8 mouse cellular contexts compared by ENCODE assay signal in the genomic region with DNA sequence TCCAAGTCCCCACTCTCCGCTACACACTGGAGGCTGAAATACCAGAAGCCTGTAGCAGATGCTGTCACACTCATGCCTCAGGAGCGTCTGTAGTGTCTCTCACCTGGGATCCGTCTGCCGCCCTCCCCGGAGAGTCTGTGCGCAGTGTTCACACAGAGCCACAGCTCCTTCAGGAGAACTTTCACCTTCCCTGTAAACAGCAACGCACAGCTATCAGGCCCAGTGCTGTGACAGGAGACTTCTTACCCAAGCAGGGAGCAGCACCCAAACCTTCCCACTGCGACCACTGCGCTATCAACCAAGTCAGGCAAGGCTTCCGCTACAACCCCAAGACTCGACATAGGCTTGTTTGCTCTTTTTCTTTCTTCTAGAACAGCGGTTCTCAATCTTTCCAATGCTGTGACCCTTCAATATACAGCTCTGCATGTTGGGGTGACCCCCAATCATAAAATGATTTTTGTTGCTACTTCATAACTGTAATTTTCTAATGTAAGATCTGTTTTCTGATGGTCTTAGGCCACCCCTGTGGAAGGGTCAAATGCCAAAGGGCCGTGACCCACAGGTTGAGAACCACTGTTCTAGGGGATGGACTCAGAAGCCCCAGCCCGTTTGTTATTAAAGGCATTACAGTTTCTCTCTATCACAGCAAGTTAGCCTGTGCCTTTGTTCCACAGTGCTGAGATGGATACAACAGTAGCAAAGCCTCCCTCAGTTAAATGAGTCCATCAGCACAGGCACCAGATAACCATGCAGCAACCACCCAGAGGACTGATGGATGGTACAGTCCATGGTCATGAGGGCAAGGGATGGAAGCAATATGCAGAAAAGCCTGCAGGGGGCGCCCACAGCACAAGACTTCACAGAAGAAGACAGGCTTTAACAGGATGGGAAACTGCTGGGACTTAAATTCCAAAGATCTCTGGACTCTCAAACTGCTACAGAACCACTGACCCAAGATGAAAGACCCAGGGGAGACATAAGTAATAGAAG. TPM values are rescaled to one million over a fixed set of nuclear protein-coding genes. Genes with fewer than 3 reads are reported as not detected.
DNase-seq lines count a peak whose midpoint lies in the region; ATAC-seq and TF ChIP-seq lines count a peak whose summit lies in the region.

No protein-coding gene starts in this region.

- DNase-seq in liver, adult 2 months (ENCODE audit: extremely low read depth, low read depth, low spot score): peak; percentile 37
- DNase-seq in cerebellum, adult 11 months: peak; percentile 52
- DNase-seq in layer of hippocampus, adult 9-10 months (ENCODE audit: low spot score): peak; percentile 50
- peak; percentile 59 to 65 for DNase-seq in right cerebral cortex, postnatal 36 days (ENCODE audit: low spot score in 2 of 2)

- WGBS in liver, adult 2 months: 88% methylated on average over 15 of the region's 15 CpGs
- 82% methylated on average over 15 of the region's 15 CpGs for WGBS in liver, embryonic 12.5 days (ENCODE audit: insufficient replicate concordance)
- WGBS in forebrain, embryonic 15.5 days: 86% methylated on average over 15 of the region's 15 CpGs
- WGBS in hindbrain, embryonic 12.5 days: 86% methylated on average over 15 of the region's 15 CpGs

- H3K36me3 ChIP-seq in liver, adult 2 months (ENCODE audit: control insufficient read depth, insufficient read depth, low read length): peaks cover 42% of the 10 kb centered on the region
- H3K36me3 ChIP-seq in liver, embryonic 12.5 days: peaks cover 93% of the 10 kb centered on the region
- H3K36me3 ChIP-seq in forebrain, embryonic 15.5 days: peaks cover 81% of the 10 kb centered on the region
- peaks cover 85% of the 10 kb centered on the region for H3K36me3 ChIP-seq in hindbrain, embryonic 12.5 days

- H3K9ac ChIP-seq in liver, adult 2 months (ENCODE audit: low read depth, low read length): no peak overlapping the region
- H3K9ac ChIP-seq in liver, embryonic 12.5 days: no peak overlapping the region
- H3K9ac ChIP-seq in forebrain, embryonic 15.5 days (replicated peaks): no peak overlapping the region
- H3K9ac ChIP-seq in hindbrain, embryonic 12.5 days: no peak overlapping the region

- H3K27me3 ChIP-seq in liver, adult 2 months (ENCODE audit: control insufficient read depth, insufficient read depth, low read length): no peaks in the 10 kb centered on the region
- no peaks in the 10 kb centered on the region for H3K27me3 ChIP-seq in liver, embryonic 12.5 days (replicated peaks)
- H3K27me3 ChIP-seq in forebrain, embryonic 15.5 days: no peaks in the 10 kb centered on the region
- no peaks in the 10 kb centered on the region for H3K27me3 ChIP-seq in hindbrain, embryonic 12.5 days

- H3K9me3 ChIP-seq in liver, embryonic 12.5 days (replicated peaks): no peaks in the 10 kb centered on the region
- H3K9me3 ChIP-seq in forebrain, embryonic 15.5 days: no peaks in the 10 kb centered on the region
- no peaks in the 10 kb centered on the region for H3K9me3 ChIP-seq in hindbrain, embryonic 12.5 days (replicated peaks)

- TF ChIP-seq POLR2A in liver, adult 2 months (IDR thresholded peaks at IDR 0.05; ENCODE audit: extremely low read depth, insufficient read depth, low read length): no peak

- peak; percentile 72 for TF ChIP-seq CTCF in liver, adult 2 months (IDR thresholded peaks at IDR 0.05; ENCODE audit: low read depth, low read length)

- H3K4me3 ChIP-seq in liver, adult 2 months (ENCODE audit: insufficient read depth, low read depth, low read length): no peak overlapping the region
- H3K4me3 ChIP-seq in liver, embryonic 12.5 days: no peak overlapping the region
- no peak overlapping the region for H3K4me3 ChIP-seq in forebrain, embryonic 15.5 days
- H3K4me3 ChIP-seq in hindbrain, embryonic 12.5 days: no peak overlapping the region

- H3K4me1 ChIP-seq in liver, adult 2 months (ENCODE audit: control insufficient read depth, insufficient read depth, low read length): no peaks in the 10 kb centered on the region
- no peaks in the 10 kb centered on the region for H3K4me1 ChIP-seq in liver, embryonic 12.5 days
- H3K4me1 ChIP-seq in forebrain, embryonic 15.5 days: no peaks in the 10 kb centered on the region
- H3K4me1 ChIP-seq in hindbrain, embryonic 12.5 days: no peaks in the 10 kb centered on the region

- H3K4me2 ChIP-seq in liver, embryonic 12.5 days: no peak overlapping the region
- H3K4me2 ChIP-seq in forebrain, embryonic 15.5 days (replicated peaks): no peak overlapping the region
- no peak overlapping the region for H3K4me2 ChIP-seq in hindbrain, embryonic 12.5 days (replicated peaks)

- H3K79me2 ChIP-seq in liver, adult 2 months (ENCODE audit: control insufficient read depth, insufficient read depth, low read length): no peaks in the 10 kb centered on the region

- no peak; the same call in 1 of the 2 replicates for ATAC-seq in liver, embryonic 12.5 days
- peak; percentile 24; the same call in 1 of the 2 replicates for ATAC-seq in forebrain, embryonic 15.5 days (replicated peaks)
- peak; percentile 56; the same call in 1 of the 2 replicates for ATAC-seq in hindbrain, embryonic 12.5 days (ENCODE audit: low FRiP score)
- ATAC-seq in megakaryocyte, adult 5-6 weeks (ENCODE audit: poor library complexity, severe bottlenecking): peak; percentile 82

- H3K27ac ChIP-seq in liver, adult 2 months (replicated peaks; ENCODE audit: insufficient read depth, low read depth, low read length): no peak overlapping the region
- no peak overlapping the region for H3K27ac ChIP-seq in liver, embryonic 12.5 days
- H3K27ac ChIP-seq in forebrain, embryonic 15.5 days (replicated peaks): no peak overlapping the region
- no peak overlapping the region for H3K27ac ChIP-seq in hindbrain, embryonic 12.5 days

RNA-seq across cellular contexts. Expression of gene Ice1, which starts 26.7 kb away (rescaled TPM):
- total RNA-seq in liver, adult 2 months (2014; rRNA removed): 12.2 and 14.5 TPM in 2 replicates
- polyA plus RNA-seq in liver, adult 2 months (2012; rRNA removed): 5.9 and 8.5 TPM in 2 replicates
- polyA plus RNA-seq in liver, embryonic 12.5 days (2016; fragmentation: Nextera tagmentation; extraction: Ambion mirVana): 9.7 and 10.3 TPM in 2 replicates
- 31.3 and 31.4 TPM in 2 replicates for polyA plus RNA-seq in forebrain, embryonic 15.5 days (2015; fragmentation: Nextera tagmentation; extraction: Ambion mirVana)
- 34.5 and 37.2 TPM in 2 replicates for polyA plus RNA-seq in hindbrain, embryonic 12.5 days (2016; fragmentation: Nextera tagmentation; extraction: Ambion mirVana)
- total RNA-seq in megakaryocyte, adult 5-6 weeks (2015): 25.7 and 28.7 TPM in 2 replicates
- total RNA-seq in megakaryocyte, adult 5-6 weeks (2017): 22.5 and 25.2 TPM in 2 replicates
